Mouse (Mus musculus) forebrain, embryonic 13.5 days (tissue): ENCODE results near the gene Pelp1. TPM values are rescaled to one million over a fixed set of nuclear protein-coding genes. Genes with fewer than 3 reads are reported as not detected.
"Not testable (repeated sequence)": the region's sequence is repeated elsewhere in the genome, so short reads cannot be mapped to it uniquely, and the experiment has no call there.

Experiments
- ATAC-seq: fragments of 200-750 bp; cut with Nextera tagmentation; 2 replicates; pipeline ENCODE4 v1.8.0; 2017
- H3K27ac ChIP-seq: fragments of 300-500 bp; sonication (generic); 2 replicates; pipeline ENCODE4 v1.5.1; 2015; ENCODE audit warnings: inconsistent platforms, mild to moderate bottlenecking, moderate library complexity
- H3K27me3 ChIP-seq: fragments of 300-500 bp; sonication (generic); 2 replicates; pipeline ENCODE4 v1.6.1; 2015; ENCODE audit warnings: mild to moderate bottlenecking, inconsistent platforms
- H3K36me3 ChIP-seq: fragments of 300-500 bp; sonication (generic); 2 replicates; pipeline ENCODE4 v1.6.1; 2015; ENCODE audit warnings: mild to moderate bottlenecking, inconsistent platforms; ENCODE audit not compliant: poor library complexity, severe bottlenecking
- H3K4me1 ChIP-seq: fragments of 300-500 bp; sonication (generic); 2 replicates; pipeline ENCODE4 v1.6.1; 2015; ENCODE audit warnings: inconsistent platforms
- H3K4me2 ChIP-seq: fragments of 300-500 bp; sonication (generic); 2 replicates; pipeline ENCODE4 v1.6.1; 2015; ENCODE audit warnings: inconsistent platforms, mild to moderate bottlenecking, moderate library complexity
- H3K4me3 ChIP-seq: fragments of 300-500 bp; sonication (generic); 2 replicates; pipeline ENCODE4 v1.5.1; 2015; ENCODE audit warnings: mild to moderate bottlenecking, inconsistent platforms
- H3K9ac ChIP-seq: fragments of 300-500 bp; sonication (generic); 2 replicates; pipeline ENCODE4 v1.6.1; 2015; ENCODE audit warnings: mild to moderate bottlenecking, inconsistent platforms
- H3K9me3 ChIP-seq: fragments of 300-500 bp; sonication (generic); replicated peaks from 2 replicates; pipeline ENCODE4 v1.6.1; 2016; ENCODE audit warnings: inconsistent platforms
- WGBS: fragments of 180-500 bp; shearing (Covaris S2); methylation state at CpG from one replicate; pipeline ENCODE4 v1.1.7; 2015; 5-methylcytosine and 5-hydroxymethylcytosine counted together
- polyA plus RNA-seq: library from polyadenylated mRNA; unstranded; fragments of >200 nt; fragmentation: Nextera tagmentation; extraction: Ambion mirVana; gene quantifications from 2 replicates; pipeline ENCODE4 v1.2.1, GENCODE M21; 2015

Pelp1 gene
- polyA plus RNA-seq, 1 experiment from 2014 or later, result 32.0 TPM

GRCm38 (mm10) chr11:70438728-70439374, 29.0 kb upstream of the Pelp1 start:
- no peaks in the 10 kb centered on the region for H3K27me3 ChIP-seq
- no peaks in the 10 kb centered on the region for H3K9me3 ChIP-seq
- no peak overlapping the region for H3K27ac ChIP-seq
- no peak overlapping the region for H3K4me2 ChIP-seq
- WGBS, result 91% methylated on average over 7 of the region's 7 CpGs
- ATAC-seq, result no peak
- H3K4me3 ChIP-seq, result no peak overlapping the region
- peaks cover 67% of the 10 kb centered on the region for H3K36me3 ChIP-seq
- peaks cover 16% of the 10 kb centered on the region for H3K4me1 ChIP-seq
- H3K9ac ChIP-seq, result no peak overlapping the region

GRCm38 (mm10) chr11:70437426-70437825, 27.6 kb upstream of the Pelp1 start:
- peaks cover 67% of the 10 kb centered on the region for H3K36me3 ChIP-seq
- H3K4me3 ChIP-seq, result no peak overlapping the region
- no peak for ATAC-seq
- H3K9me3 ChIP-seq, result no peaks in the 10 kb centered on the region
- H3K4me1 ChIP-seq, result peaks cover 26% of the 10 kb centered on the region
- H3K4me2 ChIP-seq, result no peak overlapping the region
- no peak overlapping the region for H3K9ac ChIP-seq
- no peaks in the 10 kb centered on the region for H3K27me3 ChIP-seq
- WGBS, result 89% methylated on average over 6 of the region's 6 CpGs
- H3K27ac ChIP-seq, result no peak overlapping the region

GRCm38 (mm10) chr11:70435476-70435875, 25.6 kb upstream of the Pelp1 start:
- Histone ChIP-seq H3K27me3 (no peaks in the 10 kb centered on the region), H3K9ac (peak overlapping the region; percentile 13; the same call in 1 of the 2 replicates), H3K9me3 (no peaks in the 10 kb centered on the region), H3K4me1 (peaks cover 33% of the 10 kb centered on the region), H3K4me2 (no peak overlapping the region), H3K27ac (no peak overlapping the region), H3K36me3 (peaks cover 49% of the 10 kb centered on the region), H3K4me3 (no peak overlapping the region)
- 86% methylated on average over 5 of the region's 5 CpGs for WGBS
- ATAC-seq, result no peak

- no peak for ATAC-seq
- H3K36me3 ChIP-seq, result peaks cover 34% of the 10 kb centered on the region
- no peaks in the 10 kb centered on the region for H3K9me3 ChIP-seq
- peak overlapping the region; percentile 80; the same call in 1 of the 2 replicates for H3K4me3 ChIP-seq
- H3K27ac ChIP-seq, result no peak overlapping the region
- peak overlapping the region; percentile 83 for H3K4me2 ChIP-seq
- H3K9ac ChIP-seq, result peak overlapping the region; percentile 89
- 94% methylated on average over 3 of the region's 3 CpGs for WGBS
- no peaks in the 10 kb centered on the region for H3K27me3 ChIP-seq
- H3K4me1 ChIP-seq, result peaks cover 33% of the 10 kb centered on the region
These were observed 24.1 kb upstream of the Pelp1 start for GRCm38 (mm10) chr11:70433951-70434350.

GRCm38 (mm10) chr11:70433569-70433943, 23.7 kb upstream of the Pelp1 start:
- 55% methylated on average over 1 of the region's 1 CpGs for WGBS
- H3K9me3 ChIP-seq, result no peaks in the 10 kb centered on the region
- H3K27me3 ChIP-seq, result no peaks in the 10 kb centered on the region
- peaks cover 30% of the 10 kb centered on the region for H3K36me3 ChIP-seq
- peaks cover 33% of the 10 kb centered on the region for H3K4me1 ChIP-seq
- H3K4me2 ChIP-seq, result peak overlapping the region; percentile 83
- H3K9ac ChIP-seq, result peak overlapping the region; percentile 89
- H3K4me3 ChIP-seq, result peak overlapping the region; percentile 80
- no peak overlapping the region for H3K27ac ChIP-seq
- no peak for ATAC-seq

- 5% methylated on average over 15 of the region's 15 CpGs for WGBS
- Histone ChIP-seq H3K4me1 (peaks cover 33% of the 10 kb centered on the region), H3K9me3 (no peaks in the 10 kb centered on the region), H3K36me3 (peaks cover 24% of the 10 kb centered on the region), H3K27ac (peak overlapping the region; percentile 93), H3K4me3 (peak overlapping the region; percentile 80), H3K27me3 (no peaks in the 10 kb centered on the region), H3K4me2 (peak overlapping the region; percentile 83), H3K9ac (peak overlapping the region; percentile 89)
- ATAC-seq, result peak; percentile 58
These were observed 23.2 kb upstream of the Pelp1 start for GRCm38 (mm10) chr11:70432895-70433568.

- H3K9me3 ChIP-seq, result no peaks in the 10 kb centered on the region
- H3K4me2 ChIP-seq, result peak within 1 kb of the TSS; percentile 83
- H3K36me3 ChIP-seq, result peaks cover 17% of the 10 kb centered on the region
- peak within 1 kb of the TSS; percentile 80 for H3K4me3 ChIP-seq
- H3K27me3 ChIP-seq, result no peaks in the 10 kb centered on the region
- peak; percentile 96 for ATAC-seq
- peak within 1 kb of the TSS; percentile 93 for H3K27ac ChIP-seq
- peaks cover 33% of the 10 kb centered on the region for H3K4me1 ChIP-seq
- peak within 1 kb of the TSS; percentile 89 for H3K9ac ChIP-seq
- under 1% methylated on average over 72 of the region's 75 CpGs for WGBS
These were observed 22.4 kb upstream of the Pelp1 start, which contains the start of gene Arrb2 for GRCm38 (mm10) chr11:70432048-70432894. Arrb2 (plus strand) TSS chr11:70432635.

- Histone ChIP-seq H3K9me3 (no peaks in the 10 kb centered on the region), H3K4me1 (peaks cover 33% of the 10 kb centered on the region), H3K4me2 (peak overlapping the region; percentile 83), H3K27ac (peak overlapping the region; percentile 93), H3K36me3 (peaks cover 10% of the 10 kb centered on the region), H3K27me3 (no peaks in the 10 kb centered on the region), H3K4me3 (peak overlapping the region; percentile 80), H3K9ac (peak overlapping the region; percentile 40)
- no peak for ATAC-seq
- WGBS, result 32% methylated on average over 5 of the region's 5 CpGs
These were observed 21.7 kb upstream of the Pelp1 start for GRCm38 (mm10) chr11:70431574-70431973.

GRCm38 (mm10) chr11:70426598-70426997, 16.8 kb upstream of the Pelp1 start:
- not testable (repeated sequence) for H3K4me1 ChIP-seq, H3K27ac ChIP-seq, H3K9me3 ChIP-seq, H3K9ac ChIP-seq, H3K4me3 ChIP-seq, H3K4me2 ChIP-seq, H3K36me3 ChIP-seq, ATAC-seq, H3K27me3 ChIP-seq
- 71% methylated on average over 6 of the region's 6 CpGs for WGBS

GRCm38 (mm10) chr11:70419486-70419885, 9.7 kb upstream of the Pelp1 start:
- WGBS, result 79% methylated on average over 5 of the region's 5 CpGs
- no peaks in the 10 kb centered on the region for H3K4me1 ChIP-seq

GRCm38 (mm10) chr11:70418199-70418598, 8.4 kb upstream of the Pelp1 start:
- ATAC-seq, result no peak
- Histone ChIP-seq H3K27me3 (no peaks in the 10 kb centered on the region), H3K36me3 (no peaks in the 10 kb centered on the region), H3K9ac (no peak overlapping the region), H3K4me2 (no peak overlapping the region), H3K4me3 (no peak overlapping the region), H3K9me3 (no peaks in the 10 kb centered on the region), H3K27ac (no peak overlapping the region), H3K4me1 (no peaks in the 10 kb centered on the region)
- 66% methylated on average over 4 of the region's 4 CpGs for WGBS

More at GRCm38 (mm10) chr11:70419486-70419885, 9.7 kb upstream of the Pelp1 start:
- H3K9ac ChIP-seq, result no peak overlapping the region
- no peak overlapping the region for H3K4me2 ChIP-seq
- H3K9me3 ChIP-seq, result no peaks in the 10 kb centered on the region
- H3K27me3 ChIP-seq, result no peaks in the 10 kb centered on the region
- H3K4me3 ChIP-seq, result no peak overlapping the region
- no peaks in the 10 kb centered on the region for H3K36me3 ChIP-seq
- no peak for ATAC-seq
- H3K27ac ChIP-seq, result no peak overlapping the region

GRCm38 (mm10) chr11:70413961-70414360, 4.1 kb upstream of the Pelp1 start:
- Histone ChIP-seq H3K9ac (no peak overlapping the region), H3K9me3 (no peaks in the 10 kb centered on the region), H3K4me3 (no peak overlapping the region), H3K36me3 (no peaks in the 10 kb centered on the region), H3K27ac (no peak overlapping the region), H3K4me2 (no peak overlapping the region), H3K4me1 (peaks cover 10% of the 10 kb centered on the region), H3K27me3 (no peaks in the 10 kb centered on the region)
- ATAC-seq, result no peak
- WGBS, result 14% methylated on average over 3 of the region's 3 CpGs
